Mouse (Mus musculus): Measurements from ENCODE around the gene Fam126a. TPM values are rescaled to one million over a fixed set of nuclear protein-coding genes. Genes with fewer than 3 reads are reported as not detected.

The Fam126a gene
- total RNA-seq, 2 experiments from 2014 or later, result 14.9 to 19.6 TPM

DNA sequence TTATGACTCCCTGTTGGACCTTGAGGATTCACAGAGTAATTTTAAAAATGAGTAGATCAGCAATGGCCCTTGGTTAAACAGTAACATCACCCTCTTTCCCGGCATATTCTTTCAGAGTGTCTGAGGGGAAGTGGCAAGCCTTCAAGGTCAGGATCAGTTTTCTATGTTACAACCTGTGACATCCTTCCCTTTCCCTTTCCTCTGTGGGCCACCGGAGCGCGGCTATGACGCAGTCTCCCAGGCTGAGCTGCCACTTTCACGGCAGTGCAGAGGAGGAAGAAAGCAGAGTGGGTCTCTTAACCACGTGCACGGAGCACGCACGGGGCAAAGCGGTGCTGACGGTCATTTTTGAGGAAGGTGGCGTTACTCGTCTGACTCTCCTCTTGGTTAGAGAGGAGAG is 52.0 kb downstream of the Fam126a start:
- no peak for DNase-seq (ENCODE audit: extremely low spot score in 1 of 2, low spot score in 2 of 2)
- no peak for TF ChIP-seq CTCF (IDR thresholded peaks at IDR 0.05)
- no peak overlapping the region for H3K4me3 ChIP-seq
- no peak overlapping the region for H3K27ac ChIP-seq
- intact Hi-C loops (cut with DNase I), result no loop called here

DNA sequence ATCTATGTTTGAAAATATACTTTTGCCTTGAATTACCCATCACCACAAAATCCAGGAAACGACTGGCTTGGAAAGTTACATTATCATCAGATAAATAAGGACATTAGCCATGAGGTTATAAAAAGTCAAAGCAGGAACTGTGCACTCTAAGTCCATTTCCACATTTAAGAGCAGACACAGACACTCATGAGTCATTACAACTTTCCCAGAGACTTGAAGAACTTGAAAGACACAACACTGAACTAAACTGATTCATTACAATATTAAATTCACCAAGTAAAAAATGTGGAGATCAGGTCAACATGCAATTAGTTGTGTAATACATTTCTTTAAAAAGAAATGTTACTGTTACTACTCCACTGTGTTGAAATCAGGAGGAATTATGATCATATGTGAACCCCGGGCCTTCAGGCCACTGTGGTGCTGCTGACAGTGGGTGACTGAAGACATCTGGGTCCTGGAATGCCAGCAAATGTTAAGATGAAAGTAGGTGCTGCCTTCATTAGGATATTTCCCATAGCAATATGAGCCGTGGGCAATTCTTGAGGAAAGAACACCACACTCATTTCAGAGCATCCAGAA is 55.4 kb downstream of the Fam126a start:
- Histone ChIP-seq H3K4me3 (no peak overlapping the region), H3K27ac (no peak overlapping the region)
- no peak for DNase-seq (ENCODE audit: extremely low spot score in 1 of 2, low spot score in 2 of 2)
- TF ChIP-seq CTCF (IDR thresholded peaks at IDR 0.05), result no peak
- intact Hi-C loops (cut with DNase I), result no loop called here

DNA sequence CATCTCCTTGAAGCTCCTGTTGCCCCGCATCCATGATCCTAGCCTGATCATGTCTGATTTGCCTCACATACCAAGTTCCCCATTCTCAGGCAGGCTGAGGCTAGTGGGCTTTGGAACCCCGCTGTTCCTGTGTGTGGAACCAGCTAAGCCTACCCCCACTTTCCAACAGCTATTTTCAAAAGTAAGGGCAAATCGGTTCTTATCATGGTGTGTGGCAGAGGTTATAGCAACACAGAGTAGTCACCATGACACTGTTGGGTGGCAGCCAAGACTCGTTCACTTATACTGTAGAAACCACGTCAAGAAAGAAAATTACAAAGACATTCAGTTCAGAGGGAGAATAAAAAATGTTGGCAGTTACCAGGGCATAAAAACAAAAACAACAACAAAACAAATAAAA is 62.8 kb downstream of the Fam126a start:
- H3K27ac ChIP-seq, result no peak overlapping the region
- intact Hi-C loops (cut with DNase I), result no loop called here
- DNase-seq (ENCODE audit: extremely low spot score in 1 of 2, low spot score in 2 of 2), result no peak
- H3K4me3 ChIP-seq, result no peak overlapping the region
- TF ChIP-seq CTCF (IDR thresholded peaks at IDR 0.05), result no peak

DNA sequence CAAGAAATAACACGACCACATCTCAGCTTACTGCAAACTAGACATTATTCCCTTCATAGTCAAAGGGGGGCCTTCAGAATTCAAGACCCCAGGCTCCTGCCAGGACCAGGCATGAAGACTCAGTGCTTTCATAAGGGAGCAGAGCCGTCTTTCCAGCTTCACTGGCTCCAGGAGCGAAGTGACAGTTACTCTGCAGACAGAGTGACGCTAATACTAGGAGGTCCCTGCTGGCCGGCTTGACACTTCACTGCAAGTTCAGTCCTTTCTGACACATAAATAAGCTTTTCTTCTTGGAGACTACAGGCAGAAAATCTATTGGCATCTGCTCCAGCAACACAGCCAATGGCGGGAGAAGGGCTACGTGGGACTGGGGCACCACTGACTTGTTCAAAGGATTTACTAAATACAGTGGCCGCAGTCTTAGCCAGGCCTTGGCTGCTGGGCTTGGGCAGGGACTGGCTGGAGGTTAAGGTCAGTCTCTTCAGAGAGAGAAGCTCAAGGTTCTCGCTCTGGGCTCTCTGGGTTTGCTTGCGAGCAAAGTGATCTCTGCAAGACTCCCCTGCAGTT is 65.8 kb downstream of the Fam126a start:
- no peak for TF ChIP-seq CTCF (IDR thresholded peaks at IDR 0.05)
- no peak for DNase-seq (ENCODE audit: extremely low spot score in 1 of 2, low spot score in 2 of 2)
- no peak overlapping the region for H3K27ac ChIP-seq
- intact Hi-C loops (cut with DNase I), result no loop called here
- no peak overlapping the region for H3K4me3 ChIP-seq

DNA sequence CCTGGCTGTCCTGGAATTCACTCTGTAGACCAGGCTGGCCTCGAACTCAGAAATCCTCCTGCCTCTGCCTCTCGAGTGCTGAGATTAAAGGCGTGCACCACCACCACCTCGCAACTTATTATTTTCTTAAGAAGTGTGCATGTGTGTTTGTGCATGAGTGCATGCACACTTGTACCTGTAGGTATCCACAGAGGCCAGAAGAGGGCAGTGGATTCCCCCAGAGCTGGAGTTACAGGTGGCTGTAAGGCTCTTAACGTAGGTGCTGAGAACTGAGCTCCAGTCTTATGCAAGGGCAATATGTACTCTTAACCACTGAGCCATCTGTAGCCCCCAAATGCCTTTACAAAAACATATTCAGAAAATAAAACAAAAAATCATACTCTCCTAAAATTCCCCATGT is 77.4 kb downstream of the Fam126a start:
- Histone ChIP-seq H3K27ac (no peak overlapping the region), H3K4me3 (no peak overlapping the region)
- no peak for TF ChIP-seq CTCF (IDR thresholded peaks at IDR 0.05)
- intact Hi-C loops (cut with DNase I), result no loop called here
- no peak for DNase-seq (ENCODE audit: extremely low spot score in 1 of 2, low spot score in 2 of 2)

DNA sequence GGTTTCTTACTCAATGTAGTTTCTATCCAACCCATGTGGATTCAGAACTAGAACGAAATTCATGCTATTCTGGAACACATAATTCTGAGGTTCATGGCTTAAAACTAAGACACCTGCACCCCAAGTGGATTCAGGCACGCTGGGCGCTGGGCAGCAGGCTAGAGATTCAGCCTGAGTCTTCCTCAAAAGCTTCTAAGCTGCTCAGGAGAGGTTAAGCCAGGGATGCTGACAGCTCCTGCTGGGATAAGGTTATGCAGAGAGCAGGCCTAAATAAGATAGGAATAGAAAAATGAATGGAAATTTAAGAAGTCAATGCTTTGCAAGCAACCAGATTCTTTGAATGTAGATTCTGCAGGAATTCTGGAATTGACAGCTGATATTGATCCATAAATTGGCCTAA is 82.4 kb downstream of the Fam126a start:
- DNase-seq (ENCODE audit: extremely low spot score in 1 of 2, low spot score in 2 of 2), result no peak
- no peak for TF ChIP-seq CTCF (IDR thresholded peaks at IDR 0.05)
- intact Hi-C loops (cut with DNase I), result no loop called here
- no peak overlapping the region for H3K27ac ChIP-seq
- H3K4me3 ChIP-seq, result no peak overlapping the region

GRCm38 (mm10) chr5:23945056-23945455 is 85.4 kb downstream of the Fam126a start:
- intact Hi-C loops (cut with DNase I), result no loop called here
- Histone ChIP-seq H3K4me3 (no peak overlapping the region), H3K27ac (no peak overlapping the region)
- TF ChIP-seq CTCF (IDR thresholded peaks at IDR 0.05), result no peak
- no peak for DNase-seq (ENCODE audit: extremely low spot score in 1 of 2, low spot score in 2 of 2)

DNA sequence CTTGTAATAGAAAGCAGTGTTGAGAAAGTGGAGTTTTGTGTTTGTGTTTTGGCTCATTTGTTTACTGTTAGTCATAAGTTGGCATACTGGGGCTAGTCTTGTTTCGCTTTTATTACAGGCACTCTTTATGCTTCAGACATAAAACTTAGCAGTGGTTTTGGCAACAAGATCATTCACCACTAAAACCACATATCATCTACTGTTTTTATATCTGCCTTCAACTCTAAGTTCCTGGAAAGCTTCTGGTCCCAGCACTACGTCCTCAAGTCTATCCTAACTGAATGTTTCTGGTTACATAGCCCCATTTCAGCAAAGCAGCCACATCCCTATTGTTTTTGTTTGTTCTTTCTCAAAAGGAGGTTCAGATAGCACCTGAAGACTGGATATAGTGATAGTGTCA is 87.0 kb downstream of the Fam126a start:
- intact Hi-C loops (cut with DNase I), result no loop called here
- TF ChIP-seq CTCF (IDR thresholded peaks at IDR 0.05), result no peak
- no peak overlapping the region for H3K27ac ChIP-seq
- DNase-seq (ENCODE audit: extremely low spot score in 1 of 2, low spot score in 2 of 2), result no peak
- no peak overlapping the region for H3K4me3 ChIP-seq

DNA sequence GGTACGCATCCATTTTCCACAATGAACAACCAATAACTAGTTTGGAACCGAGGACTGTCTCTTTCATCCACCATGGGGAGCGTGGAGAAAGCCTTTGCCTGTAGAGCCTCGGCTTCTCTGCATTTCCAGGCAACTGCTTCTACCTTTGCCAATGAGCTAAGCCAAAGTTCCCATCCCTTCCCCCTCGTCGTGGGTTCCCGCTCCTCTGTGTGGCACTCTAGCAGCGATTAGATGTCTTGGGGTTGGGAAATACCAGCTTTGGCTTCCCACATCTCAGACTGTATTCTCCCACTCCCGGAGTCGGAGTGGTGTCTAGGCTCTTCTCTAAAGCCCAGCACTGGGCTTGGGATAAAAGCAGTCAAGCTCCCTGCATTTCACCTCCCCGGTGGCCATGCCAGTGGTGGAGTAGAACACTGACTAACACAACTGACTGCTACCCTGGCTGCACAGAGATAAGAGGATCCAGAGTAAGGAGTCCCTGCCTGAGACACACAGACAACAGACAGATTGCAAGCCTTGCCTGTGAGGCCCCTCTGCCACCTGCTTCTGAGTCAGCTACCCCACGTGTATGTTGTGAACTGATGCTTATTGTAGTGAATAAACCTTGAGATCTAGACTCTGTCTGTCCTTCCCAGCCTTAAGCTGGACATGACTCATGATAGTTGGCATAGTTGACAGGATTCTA is 106.9 kb downstream of the Fam126a start:
- TF ChIP-seq CTCF (IDR thresholded peaks at IDR 0.05), result no peak
- no peak for DNase-seq (ENCODE audit: extremely low spot score in 1 of 2, low spot score in 2 of 2)
- no peak overlapping the region for H3K27ac ChIP-seq
- intact Hi-C loops (cut with DNase I), result no loop called here
- no peak overlapping the region for H3K4me3 ChIP-seq

DNA sequence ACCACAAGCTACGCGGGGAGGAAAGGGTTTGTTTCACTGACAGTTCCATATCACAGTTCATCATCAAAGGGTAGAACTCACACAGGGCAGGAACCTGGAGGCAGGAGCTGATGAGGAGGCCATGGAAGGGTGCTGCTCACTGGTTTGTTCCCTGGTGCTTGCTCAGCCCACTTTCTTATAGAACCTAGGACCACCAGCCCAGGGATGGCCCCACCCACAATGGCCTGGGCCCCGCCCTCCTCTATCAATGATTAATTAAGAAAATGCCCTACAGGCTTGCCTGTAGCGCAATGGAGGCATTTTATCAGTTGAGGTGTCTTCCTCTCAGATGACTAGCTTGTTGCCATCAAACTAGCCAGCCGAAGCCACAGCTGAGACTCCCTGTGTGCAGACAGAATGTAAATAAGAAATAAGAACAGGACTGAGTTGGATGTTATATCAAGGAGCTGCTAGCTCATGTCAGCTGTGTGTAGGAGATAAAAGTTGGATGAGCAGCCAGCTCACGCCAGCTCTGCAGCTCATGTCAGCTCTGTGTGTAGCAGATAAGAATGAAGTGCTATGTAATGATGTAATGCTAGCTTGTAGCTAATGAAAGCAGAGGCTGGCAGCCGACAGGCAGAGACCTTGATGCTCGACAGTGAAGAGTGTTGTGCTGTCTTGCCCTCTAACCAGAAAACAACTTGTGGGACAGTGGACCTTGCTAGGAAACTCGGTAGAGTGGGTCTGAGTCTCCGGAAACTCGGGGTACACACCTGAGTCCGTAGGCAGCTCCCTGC is 107.8 kb downstream of the Fam126a start:
- DNase-seq (ENCODE audit: extremely low spot score in 1 of 2, low spot score in 2 of 2), result no peak
- Histone ChIP-seq H3K27ac (no peak overlapping the region), H3K4me3 (no peak overlapping the region)
- TF ChIP-seq CTCF (IDR thresholded peaks at IDR 0.05), result no peak
- intact Hi-C loops (cut with DNase I), result no loop called here

DNA sequence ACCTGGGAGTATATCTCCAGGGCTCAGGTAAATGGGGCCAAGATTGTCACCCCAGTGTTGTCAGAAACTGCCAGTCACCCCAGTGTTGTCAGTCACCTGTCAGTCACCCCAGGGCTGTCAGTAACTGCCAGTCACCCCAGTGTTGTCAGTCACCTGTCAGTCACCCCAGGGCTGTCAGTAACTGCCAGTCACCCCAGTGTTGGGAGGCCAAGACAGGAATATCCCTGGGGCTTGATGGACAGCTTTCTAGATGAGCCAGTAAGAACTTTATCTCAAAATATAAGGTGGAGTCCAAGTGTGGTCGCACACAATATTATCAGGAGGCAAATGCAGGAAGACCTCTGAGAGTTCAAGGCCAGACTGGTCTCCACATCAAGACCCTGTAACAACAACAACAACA is 109.2 kb downstream of the Fam126a start:
- intact Hi-C loops (cut with DNase I), result no loop called here
- TF ChIP-seq CTCF (IDR thresholded peaks at IDR 0.05), result no peak
- no peak for DNase-seq (ENCODE audit: extremely low spot score in 1 of 2, low spot score in 2 of 2)
- no peak overlapping the region for H3K27ac ChIP-seq
- no peak overlapping the region for H3K4me3 ChIP-seq
